Mouse (Mus musculus): ENCODE measurements around the gene Sde2. TPM values are rescaled to one million over a fixed set of nuclear protein-coding genes. Genes with fewer than 3 reads are reported as not detected.

Sde2 gene
- polyA plus RNA-seq, 1 experiment from 2014 or later = 28.8 TPM

GRCm38 (mm10) chr1:180912792-180913191, 61.9 kb downstream of the Sde2 start:
- H3K27ac ChIP-seq = no peak overlapping the region
- H3K9me3 ChIP-seq = no peaks in the 10 kb centered on the region
- no peak overlapping the region for H3K9ac ChIP-seq (replicated peaks)
- WGBS = 83% methylated on average over 5 of the region's 5 CpGs
- H3K4me1 ChIP-seq (replicated peaks) = no peaks in the 10 kb centered on the region
- no peak for ATAC-seq
- no peaks in the 10 kb centered on the region for H3K27me3 ChIP-seq
- H3K4me2 ChIP-seq (replicated peaks) = no peak overlapping the region
- H3K36me3 ChIP-seq = peaks cover 13% of the 10 kb centered on the region
- no peak overlapping the region for H3K4me3 ChIP-seq (replicated peaks)

- ATAC-seq = no peak
- Histone ChIP-seq H3K9me3 (no peaks in the 10 kb centered on the region), H3K4me2 (replicated peaks) (no peak overlapping the region), H3K27me3 (no peaks in the 10 kb centered on the region), H3K9ac (replicated peaks) (no peak overlapping the region), H3K36me3 (peaks cover 3% of the 10 kb centered on the region), H3K4me1 (replicated peaks) (no peaks in the 10 kb centered on the region), H3K27ac (no peak overlapping the region), H3K4me3 (replicated peaks) (no peak overlapping the region)
- WGBS = 79% methylated on average over 4 of the region's 4 CpGs
These were observed 62.9 kb downstream of the Sde2 start for GRCm38 (mm10) chr1:180913797-180914196.

GRCm38 (mm10) chr1:180916425-180916824, 65.5 kb downstream of the Sde2 start:
- 90% methylated on average over 11 of the region's 11 CpGs for WGBS
- Histone ChIP-seq H3K4me1 (replicated peaks) (no peaks in the 10 kb centered on the region), H3K4me3 (replicated peaks) (no peak overlapping the region), H3K9me3 (no peaks in the 10 kb centered on the region), H3K27me3 (no peaks in the 10 kb centered on the region), H3K9ac (replicated peaks) (no peak overlapping the region), H3K4me2 (replicated peaks) (no peak overlapping the region), H3K36me3 (no peaks in the 10 kb centered on the region), H3K27ac (no peak overlapping the region)
- ATAC-seq = no peak

GRCm38 (mm10) chr1:180917053-180917452, 66.1 kb downstream of the Sde2 start:
- H3K4me3 ChIP-seq (replicated peaks) = no peak overlapping the region
- WGBS = 70% methylated on average over 1 of the region's 1 CpGs
- no peak for ATAC-seq
- no peak overlapping the region for H3K4me2 ChIP-seq (replicated peaks)
- no peak overlapping the region for H3K27ac ChIP-seq
- H3K9ac ChIP-seq (replicated peaks) = no peak overlapping the region
- no peaks in the 10 kb centered on the region for H3K9me3 ChIP-seq
- no peaks in the 10 kb centered on the region for H3K4me1 ChIP-seq (replicated peaks)
- H3K27me3 ChIP-seq = no peaks in the 10 kb centered on the region
- no peaks in the 10 kb centered on the region for H3K36me3 ChIP-seq

Other genes with a start within 250 kb of the Sde2 start
- 17.1 and 19.1 TPM in 2 replicates for gene Lin9, start 210.0 kb upstream of the Sde2 start, polyA plus RNA-seq (2015; fragmentation: Nextera tagmentation; extraction: Ambion mirVana)
- not detected in 2 replicates for gene Mixl1, start 154.1 kb upstream of the Sde2 start, polyA plus RNA-seq (2015; fragmentation: Nextera tagmentation; extraction: Ambion mirVana)
- 21.7 and 24.6 TPM in 2 replicates for gene Acbd3, start 125.1 kb upstream of the Sde2 start, polyA plus RNA-seq (2015; fragmentation: Nextera tagmentation; extraction: Ambion mirVana)
- gene H3f3a, start 37.2 kb upstream of the Sde2 start, polyA plus RNA-seq (2015; fragmentation: Nextera tagmentation; extraction: Ambion mirVana) = 4,178 and 4,302 TPM in 2 replicates
- gene Lefty2, start 42.0 kb downstream of the Sde2 start, polyA plus RNA-seq (2015; fragmentation: Nextera tagmentation; extraction: Ambion mirVana) = 0.27 and 0.31 TPM in 2 replicates
- gene Pycr2, start 53.2 kb downstream of the Sde2 start, polyA plus RNA-seq (2015; fragmentation: Nextera tagmentation; extraction: Ambion mirVana) = 76.6 and 83.1 TPM in 2 replicates
- gene Lefty1, start 83.9 kb downstream of the Sde2 start, polyA plus RNA-seq (2015; fragmentation: Nextera tagmentation; extraction: Ambion mirVana) = 0.31 TPM in 1 of 2 replicates, not detected in the other
- 0.93 and 1.8 TPM in 2 replicates for gene Tmem63a, start 91.2 kb downstream of the Sde2 start, polyA plus RNA-seq (2015; fragmentation: Nextera tagmentation; extraction: Ambion mirVana)
- gene Ephx1, start 169.8 kb downstream of the Sde2 start, polyA plus RNA-seq (2015; fragmentation: Nextera tagmentation; extraction: Ambion mirVana) = 2.0 and 2.6 TPM in 2 replicates
- gene 9130409I23Rik, start 200.1 kb downstream of the Sde2 start, polyA plus RNA-seq (2015; fragmentation: Nextera tagmentation; extraction: Ambion mirVana) = 0.08 TPM in 1 of 2 replicates, not detected in the other